Mouse (Mus musculus): ENCODE measurements around the gene Arhgef3. TPM values are rescaled to one million over a fixed set of nuclear protein-coding genes. Genes with fewer than 3 reads are reported as not detected.
"Not testable (repeated sequence)": the region's sequence is repeated elsewhere in the genome, so short reads cannot be mapped to it uniquely, and the experiment has no call there.

The Arhgef3 gene
- polyA plus RNA-seq, 1 experiment from 2014 or later = 1.7 TPM

DNA sequence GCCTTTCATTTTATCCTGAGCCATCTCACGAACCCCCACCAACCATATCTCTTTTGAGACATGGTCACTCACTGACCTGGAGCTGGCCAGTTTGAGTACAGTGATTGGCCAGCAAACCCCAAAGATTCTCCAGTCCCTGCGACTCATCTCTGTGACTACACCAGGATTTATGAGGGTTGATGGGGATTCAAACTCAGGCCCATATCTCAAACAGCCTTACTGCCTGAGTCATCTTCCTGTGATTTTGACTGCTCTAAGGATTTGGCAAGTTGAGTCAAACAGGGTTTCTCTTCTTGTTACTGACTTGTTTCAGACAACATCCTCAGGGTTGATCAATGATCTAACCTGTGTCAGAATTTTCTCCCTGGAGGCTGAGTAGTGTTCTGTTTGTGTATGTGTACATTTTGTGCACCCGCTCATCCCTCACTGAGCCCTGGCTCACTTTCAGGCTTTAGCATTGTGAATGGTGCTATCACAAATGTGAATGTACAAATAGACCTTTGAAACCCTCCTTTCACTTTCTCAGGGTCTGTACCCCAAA, 124.9 kb downstream of the Arhgef3 start:
- Histone ChIP-seq H3K9ac (replicated peaks) (no peak overlapping the region), H3K4me2 (replicated peaks) (no peak overlapping the region), H3K4me1 (replicated peaks) (peaks cover 4% of the 10 kb centered on the region), H3K27me3 (no peaks in the 10 kb centered on the region), H3K9me3 (no peaks in the 10 kb centered on the region), H3K4me3 (replicated peaks) (no peak overlapping the region), H3K36me3 (no peaks in the 10 kb centered on the region), H3K27ac (no peak overlapping the region)
- no peak for ATAC-seq
- 90% methylated on average over 3 of the region's 3 CpGs for WGBS

- H3K27me3 ChIP-seq = no peaks in the 10 kb centered on the region
- peaks cover 4% of the 10 kb centered on the region for H3K4me1 ChIP-seq (replicated peaks)
- no peak for ATAC-seq
- H3K27ac ChIP-seq = no peak overlapping the region
- no peak overlapping the region for H3K9ac ChIP-seq (replicated peaks)
- H3K4me2 ChIP-seq (replicated peaks) = no peak overlapping the region
- 88% methylated on average over 8 of the region's 8 CpGs for WGBS
- no peaks in the 10 kb centered on the region for H3K36me3 ChIP-seq
- no peak overlapping the region for H3K4me3 ChIP-seq (replicated peaks)
- H3K9me3 ChIP-seq = no peaks in the 10 kb centered on the region
These were observed 127.6 kb downstream of the Arhgef3 start for GRCm38 (mm10) chr14:27242253-27242652.

DNA sequence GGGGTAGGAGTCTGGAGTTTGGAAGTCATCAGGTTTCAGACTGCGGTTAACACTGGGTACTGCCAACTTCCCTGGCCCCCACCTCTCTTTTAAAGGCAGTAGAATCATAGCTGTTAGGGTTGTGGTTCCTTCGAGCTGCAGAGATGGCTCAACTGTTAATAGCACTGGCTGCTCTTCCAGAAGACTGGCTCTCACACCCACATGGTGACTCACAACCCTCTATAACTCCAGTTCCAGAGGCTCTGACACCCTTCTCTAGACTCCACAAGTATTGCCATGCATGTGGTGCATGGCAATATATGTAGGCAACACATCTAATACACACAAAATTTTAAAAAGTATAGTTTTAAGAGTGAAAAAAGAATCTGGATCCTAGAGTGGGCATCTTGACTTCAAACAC, 128.1 kb downstream of the Arhgef3 start:
- WGBS = 82% methylated on average over 2 of the region's 2 CpGs
- Histone ChIP-seq H3K36me3 (no peaks in the 10 kb centered on the region), H3K4me1 (replicated peaks) (peaks cover 2% of the 10 kb centered on the region), H3K27ac (no peak overlapping the region), H3K4me3 (replicated peaks) (no peak overlapping the region), H3K9ac (replicated peaks) (no peak overlapping the region), H3K27me3 (no peaks in the 10 kb centered on the region), H3K9me3 (no peaks in the 10 kb centered on the region), H3K4me2 (replicated peaks) (no peak overlapping the region)
- no peak for ATAC-seq

GRCm38 (mm10) chr14:27243585-27243984, 128.9 kb downstream of the Arhgef3 start:
- Histone ChIP-seq H3K4me3 (replicated peaks) (no peak overlapping the region), H3K9ac (replicated peaks) (no peak overlapping the region), H3K4me2 (replicated peaks) (no peak overlapping the region), H3K9me3 (no peaks in the 10 kb centered on the region), H3K4me1 (replicated peaks) (no peaks in the 10 kb centered on the region), H3K36me3 (no peaks in the 10 kb centered on the region), H3K27me3 (no peaks in the 10 kb centered on the region), H3K27ac (no peak overlapping the region)
- 80% methylated on average over 5 of the region's 5 CpGs for WGBS
- no peak for ATAC-seq

- Histone ChIP-seq H3K27me3 (no peaks in the 10 kb centered on the region), H3K36me3 (no peaks in the 10 kb centered on the region), H3K4me1 (replicated peaks) (no peaks in the 10 kb centered on the region), H3K4me2 (replicated peaks) (no peak overlapping the region), H3K9ac (replicated peaks) (no peak overlapping the region), H3K9me3 (no peaks in the 10 kb centered on the region), H3K27ac (no peak overlapping the region), H3K4me3 (replicated peaks) (no peak overlapping the region)
- 77% methylated on average over 3 of the region's 3 CpGs for WGBS
- no peak for ATAC-seq
These were observed 130.2 kb downstream of the Arhgef3 start for GRCm38 (mm10) chr14:27244898-27245297.

GRCm38 (mm10) chr14:27246424-27246823, 131.7 kb downstream of the Arhgef3 start:
- ATAC-seq = no peak
- Histone ChIP-seq H3K4me1 (replicated peaks) (no peaks in the 10 kb centered on the region), H3K4me2 (replicated peaks) (no peak overlapping the region), H3K9me3 (no peaks in the 10 kb centered on the region), H3K36me3 (no peaks in the 10 kb centered on the region), H3K9ac (replicated peaks) (no peak overlapping the region), H3K4me3 (replicated peaks) (no peak overlapping the region), H3K27ac (no peak overlapping the region), H3K27me3 (no peaks in the 10 kb centered on the region)
- 82% methylated on average over 5 of the region's 5 CpGs for WGBS

DNA sequence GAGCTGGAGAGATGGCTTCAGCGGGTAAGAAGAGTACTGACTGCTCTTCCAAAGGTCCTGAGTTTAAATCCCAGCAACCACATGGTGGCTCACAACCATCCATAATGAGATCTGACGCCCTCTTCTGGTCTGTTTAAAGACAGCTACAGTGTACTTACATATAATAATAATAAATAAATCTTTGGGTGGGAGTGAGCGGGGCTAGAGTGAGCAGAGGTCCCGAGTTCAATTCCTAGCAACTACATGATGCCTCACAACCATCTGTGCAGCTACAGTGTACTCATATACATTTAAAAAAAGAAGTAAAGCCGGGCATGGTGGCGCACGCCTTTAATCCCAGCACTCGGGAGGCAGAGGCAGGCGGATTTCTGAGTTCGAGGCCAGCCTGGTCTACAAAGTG, 132.2 kb downstream of the Arhgef3 start:
- H3K27me3 ChIP-seq; H3K4me1 ChIP-seq (replicated peaks); H3K4me3 ChIP-seq (replicated peaks); H3K9me3 ChIP-seq; H3K9ac ChIP-seq (replicated peaks); H3K36me3 ChIP-seq; ATAC-seq; H3K4me2 ChIP-seq (replicated peaks); H3K27ac ChIP-seq: not testable (repeated sequence)
- 93% methylated on average over 10 of the region's 10 CpGs for WGBS

GRCm38 (mm10) chr14:27249121-27249520, 134.4 kb downstream of the Arhgef3 start:
- WGBS = 97% methylated on average over 1 of the region's 1 CpGs
- Histone ChIP-seq H3K4me1 (replicated peaks) (no peaks in the 10 kb centered on the region), H3K9ac (replicated peaks) (no peak overlapping the region), H3K27me3 (no peaks in the 10 kb centered on the region), H3K4me2 (replicated peaks) (no peak overlapping the region), H3K4me3 (replicated peaks) (no peak overlapping the region), H3K36me3 (no peaks in the 10 kb centered on the region), H3K27ac (no peak overlapping the region), H3K9me3 (no peaks in the 10 kb centered on the region)
- no peak for ATAC-seq

DNA sequence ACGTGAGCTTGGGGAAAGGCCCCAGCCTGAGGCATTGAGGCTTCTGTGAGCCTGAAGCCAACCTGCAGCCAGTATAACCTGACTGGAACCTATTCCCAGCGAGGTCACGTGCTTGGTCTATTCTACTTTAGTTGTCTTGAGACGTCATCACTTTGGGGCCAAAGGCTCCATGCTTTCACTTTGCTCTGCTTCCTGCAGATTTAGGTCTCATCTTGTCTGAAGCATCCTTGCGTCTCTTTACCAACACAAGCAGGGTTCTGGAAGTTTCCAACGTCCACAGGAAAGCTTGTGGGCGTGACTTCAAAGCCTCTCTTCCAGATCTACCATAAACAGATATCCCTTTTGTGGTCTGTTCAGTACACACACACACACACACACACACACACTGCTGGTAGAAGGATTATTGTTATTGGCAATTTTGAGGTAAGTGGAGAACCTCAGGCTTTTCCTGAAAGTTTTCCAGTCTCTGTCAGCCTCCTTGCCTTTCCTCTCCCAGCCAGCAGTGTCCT, 135.6 kb downstream of the Arhgef3 start:
- H3K9ac ChIP-seq (replicated peaks) = no peak overlapping the region
- H3K27me3 ChIP-seq = no peaks in the 10 kb centered on the region
- H3K4me2 ChIP-seq (replicated peaks) = no peak overlapping the region
- H3K9me3 ChIP-seq = no peaks in the 10 kb centered on the region
- ATAC-seq = no peak
- WGBS = 87% methylated on average over 7 of the region's 7 CpGs
- no peaks in the 10 kb centered on the region for H3K4me1 ChIP-seq (replicated peaks)
- H3K36me3 ChIP-seq = no peaks in the 10 kb centered on the region
- H3K27ac ChIP-seq = no peak overlapping the region
- no peak overlapping the region for H3K4me3 ChIP-seq (replicated peaks)

DNA sequence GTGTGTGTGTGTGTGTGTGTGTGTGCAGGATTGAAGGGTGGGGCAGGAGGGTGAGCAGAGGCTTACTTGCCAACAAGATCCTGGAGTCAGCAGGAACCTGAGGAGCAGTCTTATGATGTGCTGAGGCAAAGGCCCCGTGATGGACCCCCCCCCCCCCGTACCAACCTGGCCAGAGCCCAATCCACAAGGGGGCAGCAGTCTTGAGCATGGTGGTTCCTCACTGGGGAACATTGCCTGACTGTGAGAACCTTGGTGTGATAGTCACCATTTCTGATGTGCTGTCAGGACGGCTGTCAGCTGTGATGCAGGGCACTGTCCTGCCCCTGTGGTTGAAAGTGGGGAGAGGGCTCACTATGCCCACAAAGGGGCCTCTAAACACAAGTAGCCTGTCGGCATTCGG, 138.7 kb downstream of the Arhgef3 start:
- WGBS = 83% methylated on average over 5 of the region's 5 CpGs
- no peaks in the 10 kb centered on the region for H3K4me1 ChIP-seq (replicated peaks)
- ATAC-seq = no peak
- H3K27me3 ChIP-seq = no peaks in the 10 kb centered on the region
- no peaks in the 10 kb centered on the region for H3K9me3 ChIP-seq
- H3K36me3 ChIP-seq = no peaks in the 10 kb centered on the region
- no peak overlapping the region for H3K4me2 ChIP-seq (replicated peaks)
- no peak overlapping the region for H3K9ac ChIP-seq (replicated peaks)
- H3K27ac ChIP-seq = no peak overlapping the region
- H3K4me3 ChIP-seq (replicated peaks) = no peak overlapping the region

DNA sequence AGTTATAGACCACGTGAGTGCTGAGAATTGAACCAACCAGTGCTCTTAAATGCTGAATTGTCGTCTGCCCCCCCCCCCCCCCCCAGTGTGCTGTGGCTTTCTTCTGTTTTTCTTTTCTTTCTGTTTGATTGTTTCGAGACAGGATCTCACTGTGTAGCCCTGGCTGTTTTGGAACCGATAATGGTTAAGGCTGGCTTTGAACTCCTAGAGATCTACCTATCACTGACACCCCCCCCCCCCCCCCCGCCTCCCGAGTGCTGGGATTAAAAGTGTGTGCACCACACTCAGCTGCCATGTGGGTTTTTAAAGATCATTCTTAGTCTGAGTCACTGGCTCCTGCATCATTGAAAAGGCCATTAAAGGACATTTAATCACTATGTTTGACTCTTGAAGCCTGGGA, 147.7 kb downstream of the Arhgef3 start:
- Histone ChIP-seq H3K9me3 (no peaks in the 10 kb centered on the region), H3K36me3 (no peaks in the 10 kb centered on the region), H3K4me1 (replicated peaks) (peaks cover 3% of the 10 kb centered on the region), H3K4me3 (replicated peaks) (no peak overlapping the region), H3K4me2 (replicated peaks) (no peak overlapping the region), H3K27me3 (no peaks in the 10 kb centered on the region), H3K9ac (replicated peaks) (no peak overlapping the region), H3K27ac (no peak overlapping the region)
- ATAC-seq = no peak
- 62% methylated on average over 6 of the region's 6 CpGs for WGBS

DNA sequence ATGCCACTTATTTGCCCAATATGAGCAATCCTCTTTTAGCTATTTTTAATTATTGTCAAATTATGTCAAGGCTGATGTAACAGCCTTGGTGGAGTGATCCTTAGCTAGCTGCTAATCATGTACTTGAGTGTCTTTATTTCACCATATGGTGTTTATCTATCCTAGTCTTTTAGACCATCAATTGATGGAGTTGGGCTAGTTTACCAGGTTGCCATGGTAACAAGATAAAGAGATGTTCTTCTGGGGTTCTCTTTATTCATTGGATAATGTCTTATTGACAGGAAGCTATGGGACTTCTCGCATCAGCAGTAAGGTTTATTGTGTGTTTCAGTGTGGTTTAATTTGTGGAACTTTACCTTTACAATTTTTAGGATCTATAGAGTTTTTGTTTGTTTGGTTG, 151.9 kb downstream of the Arhgef3 start:
- Histone ChIP-seq H3K27ac (no peak overlapping the region), H3K36me3 (no peaks in the 10 kb centered on the region), H3K9me3 (no peaks in the 10 kb centered on the region), H3K4me2 (replicated peaks) (no peak overlapping the region), H3K9ac (replicated peaks) (no peak overlapping the region), H3K4me3 (replicated peaks) (no peak overlapping the region), H3K4me1 (replicated peaks) (peaks cover 8% of the 10 kb centered on the region), H3K27me3 (no peaks in the 10 kb centered on the region)
- 39% methylated on average over 1 of the region's 1 CpGs for WGBS
- ATAC-seq = no peak

DNA sequence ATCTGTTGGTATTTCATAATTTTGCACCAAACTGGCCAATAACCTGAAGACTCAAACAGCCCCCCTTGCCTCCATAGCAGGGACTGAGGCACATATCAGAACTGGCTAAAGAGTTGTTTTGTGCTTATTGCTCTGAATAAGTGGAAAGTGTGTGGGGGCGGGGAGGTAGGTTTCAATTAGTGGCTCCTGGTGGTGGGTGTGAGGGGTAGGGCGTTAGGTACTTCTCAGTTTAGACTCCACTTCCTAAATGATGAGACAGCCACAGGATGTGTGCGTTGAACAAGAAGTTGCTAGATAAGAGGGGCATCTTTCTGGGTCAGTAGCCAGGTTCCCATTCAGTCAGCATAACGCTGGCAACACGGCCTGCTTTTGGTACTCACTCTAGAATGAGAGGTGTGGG, 153.4 kb downstream of the Arhgef3 start:
- Histone ChIP-seq H3K9me3 (no peaks in the 10 kb centered on the region), H3K4me2 (replicated peaks) (no peak overlapping the region), H3K27me3 (no peaks in the 10 kb centered on the region), H3K36me3 (no peaks in the 10 kb centered on the region), H3K4me1 (replicated peaks) (peaks cover 20% of the 10 kb centered on the region), H3K27ac (no peak overlapping the region), H3K9ac (replicated peaks) (no peak overlapping the region), H3K4me3 (replicated peaks) (no peak overlapping the region)
- ATAC-seq = no peak
- 64% methylated on average over 5 of the region's 5 CpGs for WGBS
